Mouse (Mus musculus) midbrain, embryonic 14.5 days (tissue): ENCODE results near the gene Cdk6. TPM values are rescaled to one million over a fixed set of nuclear protein-coding genes. Genes with fewer than 3 reads are reported as not detected.
"Not testable (repeated sequence)": the region's sequence is repeated elsewhere in the genome, so short reads cannot be mapped to it uniquely, and the experiment has no call there.

Source experiments
- ATAC-seq: fragments of 200-750 bp; cut with Nextera tagmentation; 2 replicates; pipeline ENCODE4 v1.8.0; 2017; ENCODE audit warnings: moderate number of reproducible peaks, moderate library complexity; ENCODE audit not compliant: low FRiP score, low TSS enrichment
- DNase-seq: peaks from one replicate; pipeline ENCODE4 v3.0.0-alpha.2; 2015
- H3K27ac ChIP-seq: fragments of 300-500 bp; sonication (generic); replicated peaks from 2 replicates; pipeline ENCODE4 v1.5.1; 2014; ENCODE audit warnings: mild to moderate bottlenecking, low read depth, low read length, moderate library complexity
- H3K27me3 ChIP-seq: fragments of 300-500 bp; sonication (generic); 2 replicates; pipeline ENCODE4 v1.6.1; 2014; ENCODE audit warnings: low read length, control low read depth, mixed read lengths; ENCODE audit not compliant: control insufficient read depth, insufficient read depth
- H3K36me3 ChIP-seq: fragments of 300-500 bp; sonication (generic); 2 replicates; pipeline ENCODE4 v1.6.1; 2014; ENCODE audit warnings: low read length, control low read depth; ENCODE audit not compliant: control insufficient read depth, insufficient read depth
- H3K4me1 ChIP-seq: fragments of 300-500 bp; sonication (generic); 2 replicates; pipeline ENCODE4 v1.6.1; 2014; ENCODE audit warnings: mild to moderate bottlenecking, antibody characterized with exemption, low read length, control low read depth; ENCODE audit not compliant: control insufficient read depth, insufficient read depth
- H3K4me2 ChIP-seq: fragments of 300-500 bp; sonication (generic); 2 replicates; pipeline ENCODE4 v1.6.1; 2014; ENCODE audit warnings: mild to moderate bottlenecking, low read length, moderate library complexity
- H3K4me3 ChIP-seq: fragments of 300-500 bp; sonication (generic); replicated peaks from 2 replicates; pipeline ENCODE4 v1.5.1; 2014; ENCODE audit warnings: low read depth, low read length
- H3K9ac ChIP-seq: fragments of 300-500 bp; sonication (generic); replicated peaks from 2 replicates; pipeline ENCODE4 v1.6.1; 2014; ENCODE audit warnings: mild to moderate bottlenecking, low read length, moderate library complexity
- H3K9me3 ChIP-seq: fragments of 300-500 bp; sonication (generic); 2 replicates; pipeline ENCODE4 v1.6.1; 2016; ENCODE audit warnings: low read length, control low read depth, mixed read lengths; ENCODE audit not compliant: control insufficient read depth
- WGBS: fragments of 180-500 bp; shearing (Covaris S2); extraction: QIAGEN DNeasy Blood & Tissue Kit; methylation state at CpG from one replicate; pipeline ENCODE4 v1.1.7; 2014; 5-methylcytosine and 5-hydroxymethylcytosine counted together
- polyA plus RNA-seq: library from polyadenylated mRNA; unstranded; fragments of >200 nt; fragmentation: Nextera tagmentation; extraction: Ambion mirVana; gene quantifications from 2 replicates; pipeline ENCODE4 v1.2.1, GENCODE M21; 2014

Gene Cdk6
- polyA plus RNA-seq, 1 experiment from 2014 or later, result 15.9 TPM

GRCm38 (mm10) chr5:3317724-3318123, 23.6 kb upstream of the Cdk6 start:
- H3K36me3 ChIP-seq, DNase-seq, H3K27me3 ChIP-seq, H3K27ac ChIP-seq, H3K4me1 ChIP-seq, H3K4me3 ChIP-seq, H3K9me3 ChIP-seq, H3K4me2 ChIP-seq, H3K9ac ChIP-seq, ATAC-seq: not testable (repeated sequence)
- WGBS, result 92% methylated on average over 5 of the region's 5 CpGs

DNA sequence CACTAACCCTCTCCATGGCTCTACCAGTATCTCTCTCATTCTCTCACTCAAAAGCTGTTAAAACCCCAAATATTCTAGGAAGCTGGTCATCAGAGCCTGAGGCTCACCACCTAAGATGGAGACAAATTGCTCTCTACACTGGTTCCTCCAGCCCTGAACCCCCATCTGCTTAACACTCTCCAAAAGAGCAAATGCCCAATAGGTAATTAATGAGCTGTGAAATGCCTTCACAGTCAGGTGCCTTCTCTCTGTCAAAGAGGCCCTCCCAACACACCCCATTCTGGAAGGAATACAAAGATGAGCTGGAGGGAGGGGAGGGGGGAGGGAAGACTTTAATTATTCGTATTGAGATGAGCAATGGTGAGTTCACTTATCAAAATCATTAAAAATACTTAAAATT, 21.1 kb upstream of the Cdk6 start:
- Histone ChIP-seq H3K27me3 (no peaks in the 10 kb centered on the region), H3K4me1 (no peaks in the 10 kb centered on the region), H3K4me2 (no peak overlapping the region), H3K9ac (no peak overlapping the region), H3K9me3 (no peaks in the 10 kb centered on the region), H3K4me3 (no peak overlapping the region), H3K27ac (no peak overlapping the region), H3K36me3 (no peaks in the 10 kb centered on the region)
- ATAC-seq (no peak), DNase-seq (no peak)
- WGBS, result 16% methylated on average over 1 of the region's 1 CpGs

DNA sequence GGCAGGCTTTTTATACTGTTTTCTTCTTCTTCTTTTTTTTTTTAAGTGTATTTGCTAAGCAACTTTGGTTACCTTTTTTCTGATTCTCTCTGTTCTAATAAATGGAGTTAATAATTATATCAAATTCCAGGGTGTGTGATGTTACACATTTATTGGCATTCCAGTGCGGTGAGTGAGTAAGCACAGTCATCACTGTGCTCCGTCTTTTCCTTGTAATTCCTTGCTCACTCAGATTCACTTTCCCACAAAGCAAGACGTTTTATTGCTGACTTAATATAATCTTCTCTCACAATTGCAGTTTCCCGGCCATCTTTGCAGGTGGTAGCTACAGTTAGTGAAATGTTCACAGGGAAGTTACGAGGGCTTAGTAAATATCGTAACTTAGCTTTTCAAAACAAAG, 19.2 kb upstream of the Cdk6 start:
- no peak overlapping the region for H3K27ac ChIP-seq
- no peak for ATAC-seq
- H3K9ac ChIP-seq, result no peak overlapping the region
- 87% methylated on average over 6 of the region's 6 CpGs for WGBS
- H3K36me3 ChIP-seq, result no peaks in the 10 kb centered on the region
- H3K4me1 ChIP-seq, result no peaks in the 10 kb centered on the region
- DNase-seq, result no peak
- H3K4me2 ChIP-seq, result no peak overlapping the region
- H3K27me3 ChIP-seq, result no peaks in the 10 kb centered on the region
- H3K9me3 ChIP-seq, result no peaks in the 10 kb centered on the region
- no peak overlapping the region for H3K4me3 ChIP-seq

DNA sequence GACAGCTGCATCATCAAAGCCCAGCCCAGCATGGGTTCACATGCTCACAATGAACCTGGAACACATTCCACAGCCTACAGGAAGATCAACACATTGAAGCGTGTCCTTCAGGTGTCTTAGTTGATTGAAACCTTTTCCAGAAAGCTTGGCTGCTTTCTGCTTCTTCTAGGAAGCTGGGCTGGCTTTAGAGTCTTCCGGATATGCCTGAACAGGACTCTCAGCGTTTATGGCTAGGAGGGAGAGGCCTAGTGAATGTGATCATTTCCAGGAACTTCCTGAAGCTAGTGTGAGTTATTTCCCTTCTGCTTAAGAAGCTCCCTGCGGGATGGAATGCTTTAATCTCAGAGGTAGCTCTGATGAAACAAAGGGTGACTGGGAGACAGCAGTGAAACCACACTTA, 17.2 kb upstream of the Cdk6 start:
- no peak for ATAC-seq
- DNase-seq, result no peak
- H3K36me3 ChIP-seq, result no peaks in the 10 kb centered on the region
- no peak overlapping the region for H3K27ac ChIP-seq
- H3K27me3 ChIP-seq, result no peaks in the 10 kb centered on the region
- WGBS, result 69% methylated on average over 4 of the region's 4 CpGs
- H3K9me3 ChIP-seq, result no peaks in the 10 kb centered on the region
- H3K4me3 ChIP-seq, result no peak overlapping the region
- no peak overlapping the region for H3K4me2 ChIP-seq
- no peaks in the 10 kb centered on the region for H3K4me1 ChIP-seq
- H3K9ac ChIP-seq, result no peak overlapping the region

DNA sequence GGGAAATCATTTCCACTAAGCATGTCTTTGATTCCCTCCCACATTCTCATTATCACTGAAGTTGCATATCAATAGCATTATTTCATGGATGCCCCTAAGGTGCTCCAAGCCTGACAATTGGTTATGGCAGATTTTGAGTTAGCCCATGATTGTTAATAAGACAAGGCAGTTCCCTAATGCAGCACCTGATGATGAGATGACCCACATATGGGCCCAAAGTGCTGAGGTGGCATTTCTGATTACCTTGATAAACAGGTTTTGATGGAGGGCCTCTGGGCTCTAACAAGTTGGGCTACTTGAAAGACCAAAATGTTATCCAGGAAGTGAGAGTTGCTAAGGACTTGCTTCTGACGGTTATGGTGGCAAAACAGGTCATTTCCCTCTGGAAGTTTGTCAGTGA, 11.9 kb upstream of the Cdk6 start:
- Histone ChIP-seq H3K36me3 (no peaks in the 10 kb centered on the region), H3K27me3 (no peaks in the 10 kb centered on the region), H3K27ac (no peak overlapping the region), H3K4me1 (no peaks in the 10 kb centered on the region), H3K4me2 (no peak overlapping the region), H3K9ac (no peak overlapping the region), H3K9me3 (no peaks in the 10 kb centered on the region), H3K4me3 (no peak overlapping the region)
- ATAC-seq (no peak), DNase-seq (no peak)
- WGBS, result 86% methylated on average over 1 of the region's 1 CpGs

- Histone ChIP-seq H3K4me3 (no peak overlapping the region), H3K9ac (no peak overlapping the region), H3K9me3 (no peaks in the 10 kb centered on the region), H3K36me3 (no peaks in the 10 kb centered on the region), H3K27ac (no peak overlapping the region), H3K4me2 (no peak overlapping the region), H3K27me3 (no peaks in the 10 kb centered on the region), H3K4me1 (no peaks in the 10 kb centered on the region)
- whole genome bisulfite sequencing, result 59% methylated on average over 3 of the region's 3 CpGs
- ATAC-seq (no peak), DNase-seq (no peak)
Measured at GRCm38 (mm10) chr5:3330932-3331331, 10.4 kb upstream of the Cdk6 start.

- not testable (repeated sequence) for ATAC-seq, H3K9ac ChIP-seq, H3K27me3 ChIP-seq, H3K9me3 ChIP-seq, DNase-seq, H3K4me2 ChIP-seq, H3K27ac ChIP-seq, H3K4me1 ChIP-seq, H3K36me3 ChIP-seq, H3K4me3 ChIP-seq
- WGBS, result 96% methylated on average over 4 of the region's 4 CpGs
Measured at GRCm38 (mm10) chr5:3333019-3333418, 8.3 kb upstream of the Cdk6 start.

DNA sequence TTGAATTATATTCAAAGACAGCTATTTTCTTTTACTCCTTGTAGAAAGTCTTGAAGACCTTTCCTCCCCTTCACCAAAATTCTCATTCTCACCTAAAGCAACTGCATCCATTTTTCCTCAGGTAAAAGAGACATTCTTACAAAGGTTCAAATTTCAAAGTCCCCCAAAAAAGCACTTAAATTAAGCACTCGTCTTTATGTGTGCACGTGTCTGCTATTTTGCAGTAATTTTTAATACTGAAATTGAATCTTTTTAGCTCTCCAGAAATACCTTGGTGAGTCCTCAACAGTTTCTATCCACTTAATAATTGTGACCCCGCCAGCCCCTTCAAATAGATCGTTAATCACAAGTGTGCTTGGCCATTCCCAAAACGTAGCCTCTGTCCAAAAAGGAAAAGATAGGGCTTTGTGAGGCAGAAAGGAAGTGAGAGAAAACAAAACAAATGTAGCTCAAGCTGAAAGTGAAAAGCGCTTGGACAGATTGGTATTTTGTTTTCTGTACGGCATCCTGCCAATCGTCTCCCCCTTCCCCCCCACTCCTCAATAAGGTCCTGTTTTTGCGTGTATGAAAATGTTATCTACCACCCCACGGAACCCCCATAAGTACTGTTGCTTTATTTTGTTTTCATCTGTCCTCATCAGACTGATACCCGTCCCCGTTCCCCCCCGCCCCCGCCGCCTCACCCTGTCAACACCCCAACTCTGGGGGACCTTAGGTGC, 786 bp upstream of the Cdk6 start:
- peak; percentile 11 for DNase-seq
- Histone ChIP-seq H3K27me3 (peaks cover 26% of the 10 kb centered on the region), H3K4me2 (peak overlapping the region; percentile 90), H3K4me3 (peak overlapping the region; percentile 53), H3K9ac (peak overlapping the region; percentile 57; the same call in 1 of the 2 replicates), H3K4me1 (0 out of 2 replicates have a peak, but pooled peaks cover 17% of the 10 kb centered on the region)
- not testable (repeated sequence) for H3K9me3 ChIP-seq, ATAC-seq, H3K27ac ChIP-seq, H3K36me3 ChIP-seq
- 4% methylated on average over 15 of the region's 15 CpGs for whole genome bisulfite sequencing
